Mouse (Mus musculus) neural tube, embryonic 15.5 days (tissue): ENCODE data around the gene Esp15. TPM values are rescaled to one million over a fixed set of nuclear protein-coding genes. Genes with fewer than 3 reads are reported as not detected.
"Not testable (repeated sequence)": the region's sequence is repeated elsewhere in the genome, so short reads cannot be mapped to it uniquely, and the experiment has no call there.

Source experiments
- ATAC-seq: fragments of 200-750 bp; cut with Nextera tagmentation; 2 replicates; pipeline ENCODE4 v1.8.0; 2017; ENCODE audit warnings: mild to moderate bottlenecking, moderate TSS enrichment, moderate library complexity; ENCODE audit not compliant: low FRiP score
- H3K27ac ChIP-seq: fragments of 300-500 bp; sonication (generic); replicated peaks from 2 replicates; pipeline ENCODE4 v1.5.1; 2015; ENCODE audit warnings: mild to moderate bottlenecking, inconsistent platforms
- H3K27me3 ChIP-seq: fragments of 300-500 bp; sonication (generic); replicated peaks from 2 replicates; pipeline ENCODE4 v1.6.1; 2015; ENCODE audit warnings: inconsistent platforms
- H3K36me3 ChIP-seq: fragments of 300-500 bp; sonication (generic); 2 replicates; pipeline ENCODE4 v1.6.1; 2015; ENCODE audit warnings: inconsistent platforms
- H3K4me1 ChIP-seq: fragments of 300-500 bp; sonication (generic); 2 replicates; pipeline ENCODE4 v1.6.1; 2015; ENCODE audit warnings: inconsistent platforms
- H3K4me2 ChIP-seq: fragments of 300-500 bp; sonication (generic); 2 replicates; pipeline ENCODE4 v1.6.1; 2015; ENCODE audit warnings: inconsistent platforms, mild to moderate bottlenecking, moderate library complexity
- H3K4me3 ChIP-seq: fragments of 300-500 bp; sonication (generic); replicated peaks from 2 replicates; pipeline ENCODE4 v1.5.1; 2015; ENCODE audit warnings: mild to moderate bottlenecking, inconsistent platforms
- H3K9ac ChIP-seq: fragments of 300-500 bp; sonication (generic); replicated peaks from 2 replicates; pipeline ENCODE4 v1.6.1; 2015; ENCODE audit warnings: mild to moderate bottlenecking, inconsistent platforms
- H3K9me3 ChIP-seq: fragments of 300-500 bp; sonication (generic); replicated peaks from 2 replicates; pipeline ENCODE4 v1.6.1; 2016; ENCODE audit warnings: inconsistent platforms
- WGBS: fragments of 180-500 bp; shearing (Covaris S2); methylation state at CpG from one replicate; pipeline ENCODE4 v1.1.7; 2015; ENCODE audit warnings: mixed read lengths; 5-methylcytosine and 5-hydroxymethylcytosine counted together
- polyA plus RNA-seq: library from polyadenylated mRNA; unstranded; fragments of >200 nt; fragmentation: Nextera tagmentation; extraction: Ambion mirVana; gene quantifications from 2 replicates; pipeline ENCODE4 v1.2.1, GENCODE M21; 2015

Esp15 gene
- not detected in 2 replicates for polyA plus RNA-seq

GRCm38 (mm10) chr17:39640654-39641053 is at the start of gene Esp15:
Gene Esp15 (plus strand): TSS chr17:39640954.
- H3K27ac ChIP-seq, H3K4me2 ChIP-seq, ATAC-seq, H3K9ac ChIP-seq, H3K27me3 ChIP-seq, H3K9me3 ChIP-seq, H3K36me3 ChIP-seq, H3K4me1 ChIP-seq, H3K4me3 ChIP-seq: not testable (repeated sequence)
- WGBS: 76% methylated on average over 6 of the region's 6 CpGs

- H3K4me1 ChIP-seq: no peaks in the 10 kb centered on the region
- peaks cover 11% of the 10 kb centered on the region; the same call in 1 of the 2 replicates for H3K9me3 ChIP-seq
- no peaks in the 10 kb centered on the region for H3K36me3 ChIP-seq
- no peak for ATAC-seq
- 55% methylated on average over 1 of the region's 1 CpGs for WGBS
- H3K27ac ChIP-seq: no peak overlapping the region
- H3K4me2 ChIP-seq: no peak overlapping the region
- H3K27me3 ChIP-seq: no peaks in the 10 kb centered on the region
- no peak overlapping the region for H3K4me3 ChIP-seq
- H3K9ac ChIP-seq: no peak overlapping the region
Measured at GRCm38 (mm10) chr17:39591550-39591949, 49.2 kb upstream of the Esp15 start.

Other genes with a start within 250 kb of the Esp15 start
- gene Esp18, start 234.6 kb upstream of the Esp15 start, polyA plus RNA-seq: not detected in 2 replicates
- gene Esp16, start 104.8 kb upstream of the Esp15 start, polyA plus RNA-seq: not detected in 2 replicates